Mouse (Mus musculus): ENCODE measurements around the gene Hoxa2.

- no peak for TF ChIP-seq POLR2A (IDR thresholded peaks at IDR 0.05; ENCODE audit: control insufficient read depth, extremely low read depth, insufficient read depth, low read length, poor library complexity)
- TF ChIP-seq CTCF (IDR thresholded peaks at IDR 0.05; ENCODE audit: borderline replicate concordance, control insufficient read depth, extremely low read depth, insufficient read depth, low read length, poor library complexity): no peak
Observed at GRCm38 (mm10) chr6:52176391-52176790, 11.8 kb upstream of the Hoxa2 start.
